Mouse (Mus musculus): ENCODE measurements around the gene Fkbp6.

The Fkbp6 gene

DNA sequence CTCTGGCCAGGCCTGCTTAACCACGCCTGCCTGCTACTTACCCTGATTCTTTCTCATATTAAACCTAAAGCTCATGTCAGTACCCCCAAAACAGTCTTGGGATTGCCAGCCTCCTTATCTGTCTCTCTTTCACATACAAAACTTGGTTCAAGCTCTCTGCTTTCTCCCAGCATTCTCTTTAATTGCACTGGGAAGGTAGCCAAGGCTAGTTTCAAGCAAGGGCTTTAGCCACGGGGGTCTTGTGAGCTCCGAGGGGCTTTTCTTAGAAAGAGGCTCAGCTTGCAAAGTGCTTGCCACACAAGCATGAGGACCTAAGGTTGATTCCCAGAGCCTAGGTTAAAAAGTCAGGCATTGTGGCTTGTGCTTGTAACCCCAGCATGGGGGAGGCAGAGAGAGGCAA is 64.6 kb downstream of the Fkbp6 start:
- in situ Hi-C loops (cut with MboI; ENCODE audit: low sequenced_read_pairs): loop anchor here (10.0 kb wide), 1 partner anchor 50 kb away; no protein-coding TSS in a partner anchor

DNA sequence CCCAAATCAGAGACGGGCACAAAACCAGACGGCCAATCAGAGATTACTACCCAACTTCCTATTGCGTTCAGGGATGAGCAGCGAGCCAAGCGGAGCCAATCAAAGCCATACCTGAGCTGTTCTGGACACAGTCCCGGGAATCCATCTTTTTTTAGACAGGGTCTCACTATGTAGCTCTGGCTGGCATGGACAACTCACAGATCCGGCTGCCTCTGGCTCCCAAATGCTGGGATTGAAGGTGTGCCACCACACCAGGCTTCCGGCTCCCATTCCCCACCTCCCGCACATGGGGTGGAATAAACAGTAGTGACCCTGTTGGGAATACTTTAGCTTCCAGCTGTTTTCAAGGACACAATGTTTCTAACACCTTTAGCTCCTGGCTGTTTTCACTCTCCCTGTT is 69.6 kb downstream of the Fkbp6 start:
- in situ Hi-C loops (cut with MboI; ENCODE audit: low sequenced_read_pairs): loop anchor here (10.0 kb wide), 1 partner anchor 45 kb away; no protein-coding TSS in a partner anchor

DNA sequence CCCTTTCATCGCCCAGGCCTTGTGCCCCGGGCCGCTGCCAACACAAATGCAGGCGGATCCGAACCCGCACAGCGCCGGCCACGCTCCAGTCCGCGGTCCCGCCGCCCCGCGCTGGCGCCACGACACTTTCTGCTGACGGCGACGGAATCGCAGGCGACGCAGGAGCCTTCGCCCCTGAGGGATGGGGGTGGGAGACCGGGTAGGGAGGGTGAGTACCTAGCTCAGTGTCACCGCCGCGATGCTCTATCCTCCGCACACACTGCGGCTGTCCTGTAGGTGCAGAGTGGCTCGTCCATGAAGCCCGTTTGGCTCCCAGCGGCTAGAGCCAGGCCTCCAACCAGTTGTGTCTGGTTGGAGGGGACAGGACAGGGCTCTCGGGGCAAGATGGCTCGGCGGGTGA is 73.2 kb downstream of the Fkbp6 start:
- in situ Hi-C loops (cut with MboI; ENCODE audit: low sequenced_read_pairs): no loop called here

- in situ Hi-C loops (cut with MboI; ENCODE audit: low sequenced_read_pairs): no loop called here
Observed at GRCm38 (mm10) chr5:135274663-135275396, 75.0 kb downstream of the Fkbp6 start.

GRCm38 (mm10) chr5:135271563-135272165 is 78.2 kb downstream of the Fkbp6 start:
- in situ Hi-C loops (cut with MboI; ENCODE audit: low sequenced_read_pairs): no loop called here

DNA sequence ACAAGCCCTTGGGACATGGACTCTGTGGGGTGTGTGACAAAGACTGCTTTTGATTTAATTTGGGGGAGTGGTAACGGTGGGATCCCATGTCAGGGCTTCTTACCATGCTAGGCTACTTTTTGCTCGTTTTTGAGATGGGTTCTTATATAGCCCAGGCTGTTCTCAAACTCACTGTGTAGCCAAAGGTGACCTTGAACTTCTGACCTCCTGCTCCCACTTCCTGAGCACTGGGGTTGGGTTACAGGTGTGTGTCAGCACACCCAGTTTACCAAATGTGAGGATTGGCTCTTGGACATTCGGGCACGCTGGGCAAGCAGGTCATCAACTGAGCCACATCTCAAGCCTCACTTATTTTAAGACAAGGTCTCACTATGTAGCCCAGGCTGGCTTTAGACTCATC is 79.5 kb downstream of the Fkbp6 start:
- in situ Hi-C loops (cut with MboI; ENCODE audit: low sequenced_read_pairs): no loop called here

GRCm38 (mm10) chr5:135269451-135269850 is 80.4 kb downstream of the Fkbp6 start:
- in situ Hi-C loops (cut with MboI; ENCODE audit: low sequenced_read_pairs): no loop called here

DNA sequence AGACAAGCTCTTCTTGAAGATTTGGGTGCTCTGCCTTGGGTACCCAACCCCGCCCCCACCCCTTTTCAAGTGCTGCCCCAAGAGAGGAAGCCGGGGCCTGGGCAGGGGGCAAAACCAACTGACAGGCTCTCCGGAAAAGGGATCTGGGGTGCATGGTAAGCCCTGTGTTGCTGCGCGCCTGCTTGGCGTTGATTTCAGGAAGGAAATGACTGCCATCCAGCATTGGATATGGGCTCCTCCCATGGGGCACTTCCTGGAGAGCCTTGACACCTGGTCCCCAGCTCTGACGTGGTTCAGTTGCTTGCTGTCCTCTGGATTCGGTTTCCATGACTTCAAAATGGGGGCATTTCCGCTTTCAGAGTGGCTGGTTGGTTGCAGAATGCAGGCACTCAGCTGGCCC is 85.3 kb downstream of the Fkbp6 start:
- in situ Hi-C loops (cut with MboI; ENCODE audit: low sequenced_read_pairs): no loop called here

DNA sequence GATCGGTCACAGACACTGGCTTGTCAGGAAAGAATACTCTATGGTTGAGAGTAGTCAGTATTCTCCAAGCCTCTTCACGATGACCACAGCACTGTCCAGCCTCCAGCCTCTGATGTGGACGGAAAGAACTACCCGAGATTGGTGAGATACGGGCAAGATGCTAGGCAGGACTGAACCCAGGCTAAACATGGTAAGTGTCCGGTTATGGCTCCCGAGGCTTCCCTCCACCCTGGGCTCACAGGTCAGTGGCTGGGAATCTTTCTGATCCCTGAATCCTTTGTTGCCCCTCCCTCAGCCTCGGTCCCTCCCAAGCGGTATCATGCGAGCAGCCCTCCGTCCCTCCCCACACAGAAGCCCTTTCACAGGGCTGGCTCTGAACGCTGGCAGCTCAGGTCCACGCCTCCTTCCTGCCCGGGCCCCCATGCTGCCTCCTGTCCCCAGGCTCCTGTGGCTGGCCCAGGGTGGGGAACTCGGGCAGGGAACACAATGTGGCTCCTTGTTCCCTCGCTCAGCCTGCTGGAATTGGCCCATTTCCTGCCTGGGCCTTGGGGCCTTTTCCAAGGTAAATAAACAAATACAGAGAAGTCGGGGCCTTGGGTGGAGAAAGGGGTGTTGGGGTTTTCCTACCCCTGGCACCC is 85.9 kb downstream of the Fkbp6 start:
- in situ Hi-C loops (cut with MboI; ENCODE audit: low sequenced_read_pairs): no loop called here

GRCm38 (mm10) chr5:135258280-135259150 is 91.3 kb downstream of the Fkbp6 start:
- in situ Hi-C loops (cut with MboI; ENCODE audit: low sequenced_read_pairs): no loop called here

DNA sequence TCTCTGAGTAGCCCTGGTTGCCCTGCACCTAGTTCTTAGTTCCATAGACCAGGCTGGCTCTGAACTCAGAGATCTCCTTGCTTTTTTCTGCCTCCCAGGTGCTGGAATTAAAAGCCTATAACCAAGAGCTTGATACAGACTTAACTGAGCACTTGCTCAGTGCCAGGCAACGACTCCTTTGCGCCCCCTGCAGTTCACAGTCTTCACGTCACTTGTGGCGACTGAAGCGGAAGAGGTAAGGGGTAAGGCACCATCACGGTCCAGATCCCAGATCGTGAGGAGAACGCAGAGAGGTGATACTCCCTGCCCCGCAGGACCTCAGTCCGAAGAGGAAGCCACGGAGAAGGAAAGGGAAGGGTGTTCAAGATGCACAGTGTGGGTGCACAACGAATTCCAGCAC is 92.3 kb downstream of the Fkbp6 start:
- in situ Hi-C loops (cut with MboI; ENCODE audit: low sequenced_read_pairs): no loop called here

- in situ Hi-C loops (cut with MboI; ENCODE audit: low sequenced_read_pairs): no loop called here
Observed at GRCm38 (mm10) chr5:135256166-135256565, 93.7 kb downstream of the Fkbp6 start.

DNA sequence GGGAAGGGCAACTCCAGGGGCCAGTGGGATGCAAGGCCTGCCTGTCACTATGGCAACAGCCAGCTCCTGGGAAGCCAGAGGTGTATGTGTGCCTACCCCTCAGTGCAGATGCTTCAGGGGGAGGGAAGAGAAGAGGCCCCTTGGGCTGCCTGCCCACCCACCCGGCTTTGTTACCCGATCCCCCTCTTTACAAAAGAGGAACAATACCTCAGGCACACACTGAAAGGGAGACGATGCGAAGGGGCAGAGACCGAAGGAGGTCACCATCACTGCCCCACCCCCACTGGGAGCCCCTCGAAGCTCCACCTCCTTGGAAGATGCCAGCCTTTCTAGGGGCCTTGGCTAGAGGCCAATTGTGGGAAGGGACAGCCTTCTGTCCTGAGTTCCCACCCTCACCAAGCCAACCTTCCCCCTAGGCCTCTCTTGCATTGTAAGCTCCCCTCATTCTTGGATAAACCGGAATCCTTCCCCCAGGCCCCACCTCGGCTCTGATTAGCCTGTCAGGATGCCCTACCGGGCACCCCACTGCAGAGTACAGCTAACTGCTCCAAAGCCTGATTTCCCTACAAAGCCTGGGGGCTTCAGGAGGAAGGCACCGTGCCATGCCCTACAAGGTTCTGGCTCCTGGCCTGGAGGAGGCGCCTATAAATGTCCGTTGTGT is 96.0 kb downstream of the Fkbp6 start:
- in situ Hi-C loops (cut with MboI; ENCODE audit: low sequenced_read_pairs): no loop called here

GRCm38 (mm10) chr5:135251079-135251454 is 98.8 kb downstream of the Fkbp6 start, which contains the start of gene Fzd9:
Gene Fzd9, minus strand, starts transcription at chr5:135251230.
- in situ Hi-C loops (cut with MboI; ENCODE audit: low sequenced_read_pairs): no loop called here

DNA sequence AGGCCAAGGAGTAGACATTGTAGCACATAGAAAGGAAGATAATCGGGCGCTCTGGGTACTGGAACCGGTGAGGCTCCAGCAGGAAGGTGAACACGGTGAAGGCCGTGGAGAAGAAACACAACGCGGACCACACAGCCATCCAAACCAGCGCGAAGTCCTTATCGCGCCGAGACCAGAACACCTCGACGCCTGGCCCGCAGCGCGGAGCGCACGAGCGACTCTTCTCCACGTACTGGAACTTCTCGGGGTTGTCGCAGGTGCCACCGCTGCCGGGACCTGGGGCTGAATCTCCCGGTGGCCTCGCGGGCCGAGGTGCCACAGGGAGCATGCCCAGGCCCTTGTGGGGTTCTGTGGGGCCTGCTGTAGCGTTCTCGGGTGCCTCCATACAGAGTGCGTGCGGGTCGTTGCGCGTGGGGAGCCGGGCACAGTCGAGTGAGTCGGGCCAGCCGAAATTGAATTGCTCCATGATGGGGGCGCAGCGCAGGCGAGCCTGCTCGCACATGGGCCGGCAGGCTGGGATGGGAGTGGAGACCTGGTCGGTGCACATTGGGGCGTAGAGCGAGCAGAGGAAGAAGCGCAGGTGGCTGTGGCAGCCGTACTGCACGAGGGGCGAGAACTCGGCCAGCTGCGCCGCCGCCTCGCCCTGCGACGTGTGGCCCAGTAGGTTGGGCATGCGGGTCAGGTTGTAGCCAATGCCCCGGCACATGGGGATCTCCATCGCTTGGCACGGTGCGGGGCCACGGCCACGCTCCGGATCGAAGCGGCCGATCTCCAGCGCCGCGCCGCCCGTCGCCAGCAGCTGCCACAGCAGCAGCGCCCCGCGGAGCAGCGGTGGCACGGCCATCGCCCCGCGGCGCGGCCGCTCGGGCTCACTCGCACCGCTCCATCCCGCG is 99.4 kb downstream of the Fkbp6 start:
- in situ Hi-C loops (cut with MboI; ENCODE audit: low sequenced_read_pairs): no loop called here

GRCm38 (mm10) chr5:135248956-135249676 is 100.7 kb downstream of the Fkbp6 start:
- in situ Hi-C loops (cut with MboI; ENCODE audit: low sequenced_read_pairs): no loop called here

DNA sequence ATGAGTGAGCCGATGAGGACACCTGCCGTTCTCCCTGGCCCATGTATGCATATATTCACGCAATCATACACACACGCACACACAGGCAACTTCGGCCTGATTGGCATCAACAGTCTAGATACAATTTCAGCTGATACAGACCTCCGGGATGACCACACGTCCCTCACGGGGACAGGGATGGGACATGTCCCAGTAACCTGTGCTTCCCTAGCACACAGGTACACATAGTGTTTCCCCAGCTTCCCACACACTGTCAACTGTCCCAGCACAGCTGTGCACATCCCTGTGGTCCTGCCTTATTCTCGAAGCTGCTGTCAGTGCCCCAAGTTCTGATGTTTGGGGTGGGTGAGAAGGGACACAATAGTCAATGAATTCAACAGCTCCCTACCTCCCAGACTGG is 102.5 kb downstream of the Fkbp6 start:
- in situ Hi-C loops (cut with MboI; ENCODE audit: low sequenced_read_pairs): no loop called here

GRCm38 (mm10) chr5:135246531-135246930 is 103.3 kb downstream of the Fkbp6 start:
- in situ Hi-C loops (cut with MboI; ENCODE audit: low sequenced_read_pairs): no loop called here

DNA sequence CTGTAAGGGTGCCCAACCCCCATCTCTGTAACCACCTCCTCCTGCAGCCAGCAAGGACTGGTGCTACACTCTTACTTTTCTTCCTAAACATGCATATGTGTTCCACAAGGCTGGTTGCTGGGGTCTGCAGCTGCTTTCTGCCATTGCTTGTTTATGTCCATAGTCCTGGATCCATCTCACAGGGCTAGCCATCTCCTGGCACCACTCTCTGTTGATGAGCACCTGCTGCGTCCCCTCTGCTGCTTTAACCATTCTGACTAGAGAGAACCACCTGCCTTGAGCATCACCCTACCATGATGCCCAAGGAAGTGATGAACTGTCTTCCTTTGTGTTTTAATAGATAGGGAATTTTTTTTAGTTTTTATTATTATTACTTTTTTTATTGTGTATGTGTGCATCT is 106.7 kb downstream of the Fkbp6 start:
- in situ Hi-C loops (cut with MboI; ENCODE audit: low sequenced_read_pairs): no loop called here

All from CH12F3 (cell line).